Mouse (Mus musculus): Measurements from ENCODE around the gene Snx29. TPM values are rescaled to one million over a fixed set of nuclear protein-coding genes. Genes with fewer than 3 reads are reported as not detected.

The Snx29 gene
- polyA plus RNA-seq, 1 experiment from 2014 or later = 4.4 TPM

DNA sequence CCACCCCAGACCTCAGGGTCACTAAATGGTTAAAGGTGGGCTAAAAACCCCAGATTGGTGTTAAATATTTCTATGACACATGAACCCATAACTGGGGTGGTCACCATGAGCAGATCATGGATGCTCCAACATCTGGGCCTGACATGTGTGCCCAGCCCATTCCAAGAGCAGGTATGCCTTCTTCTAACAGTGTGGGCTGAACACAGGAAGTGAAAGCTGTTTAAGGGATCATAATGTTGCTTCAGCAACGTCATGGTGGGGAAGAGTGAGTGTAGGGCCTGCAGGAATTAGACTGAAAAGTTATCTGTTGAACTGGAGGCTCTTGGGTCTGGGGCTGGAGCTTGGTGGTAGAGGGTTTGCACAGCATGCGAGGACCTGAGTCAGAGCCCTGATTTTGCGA, 405.9 kb downstream of the Snx29 start:
- Histone ChIP-seq H3K9me3 (replicated peaks) (no peaks in the 10 kb centered on the region), H3K4me1 (replicated peaks) (no peaks in the 10 kb centered on the region), H3K36me3 (no peaks in the 10 kb centered on the region), H3K9ac (no peak overlapping the region), H3K4me2 (no peak overlapping the region), H3K4me3 (replicated peaks) (no peak overlapping the region), H3K27me3 (no peaks in the 10 kb centered on the region), H3K27ac (no peak overlapping the region)
- DNase-seq = no peak
- WGBS (ENCODE audit: insufficient replicate concordance) = 49% methylated on average over 3 of the region's 3 CpGs
- no peak for ATAC-seq (ENCODE audit: low read depth)

- no peak overlapping the region for H3K9ac ChIP-seq
- H3K9me3 ChIP-seq (replicated peaks) = no peaks in the 10 kb centered on the region
- no peaks in the 10 kb centered on the region for H3K4me1 ChIP-seq (replicated peaks)
- ATAC-seq (ENCODE audit: low read depth) = no peak
- no peak overlapping the region for H3K4me2 ChIP-seq
- WGBS (ENCODE audit: insufficient replicate concordance) = 21% methylated on average over 6 of the region's 6 CpGs
- no peak for DNase-seq
- H3K36me3 ChIP-seq = no peaks in the 10 kb centered on the region
- no peak overlapping the region for H3K27ac ChIP-seq
- no peak overlapping the region for H3K4me3 ChIP-seq (replicated peaks)
- no peaks in the 10 kb centered on the region for H3K27me3 ChIP-seq
Measured at GRCm38 (mm10) chr16:11729111-11729510, 406.4 kb downstream of the Snx29 start.

DNA sequence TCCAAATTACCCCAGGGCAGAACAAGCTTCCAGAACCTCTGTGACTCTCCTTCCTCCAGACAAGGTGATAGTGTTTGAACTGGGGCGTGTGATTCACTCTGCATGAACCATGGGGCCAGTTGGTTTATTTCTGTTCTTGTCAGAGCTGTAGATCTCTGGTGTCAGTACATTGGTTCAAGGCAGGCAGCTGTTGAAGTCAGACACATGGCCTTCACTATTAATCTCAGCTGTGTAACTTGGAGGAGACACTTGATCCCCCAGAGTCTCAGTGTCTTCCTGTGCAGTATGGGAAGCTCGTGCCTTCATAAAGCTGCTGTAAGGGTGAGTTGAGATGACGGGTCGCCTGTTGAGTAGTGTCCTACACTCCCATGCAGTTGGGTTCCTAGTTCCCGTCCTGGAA, 407.1 kb downstream of the Snx29 start:
- Histone ChIP-seq H3K4me3 (replicated peaks) (no peak overlapping the region), H3K36me3 (no peaks in the 10 kb centered on the region), H3K27ac (no peak overlapping the region), H3K9ac (no peak overlapping the region), H3K27me3 (no peaks in the 10 kb centered on the region), H3K9me3 (replicated peaks) (no peaks in the 10 kb centered on the region), H3K4me2 (no peak overlapping the region), H3K4me1 (replicated peaks) (no peaks in the 10 kb centered on the region)
- 69% methylated on average over 5 of the region's 5 CpGs for WGBS (ENCODE audit: insufficient replicate concordance)
- DNase-seq (no peak), ATAC-seq (ENCODE audit: low read depth) (no peak)

GRCm38 (mm10) chr16:11731014-11731535, 408.4 kb downstream of the Snx29 start:
- ATAC-seq (ENCODE audit: low read depth) = no peak
- WGBS (ENCODE audit: insufficient replicate concordance) = 59% methylated on average over 5 of the region's 5 CpGs
- Histone ChIP-seq H3K27ac (no peak overlapping the region), H3K27me3 (no peaks in the 10 kb centered on the region), H3K4me1 (replicated peaks) (no peaks in the 10 kb centered on the region), H3K9ac (no peak overlapping the region), H3K36me3 (no peaks in the 10 kb centered on the region), H3K4me3 (replicated peaks) (no peak overlapping the region), H3K9me3 (replicated peaks) (no peaks in the 10 kb centered on the region), H3K4me2 (no peak overlapping the region)
- no peak for DNase-seq

DNA sequence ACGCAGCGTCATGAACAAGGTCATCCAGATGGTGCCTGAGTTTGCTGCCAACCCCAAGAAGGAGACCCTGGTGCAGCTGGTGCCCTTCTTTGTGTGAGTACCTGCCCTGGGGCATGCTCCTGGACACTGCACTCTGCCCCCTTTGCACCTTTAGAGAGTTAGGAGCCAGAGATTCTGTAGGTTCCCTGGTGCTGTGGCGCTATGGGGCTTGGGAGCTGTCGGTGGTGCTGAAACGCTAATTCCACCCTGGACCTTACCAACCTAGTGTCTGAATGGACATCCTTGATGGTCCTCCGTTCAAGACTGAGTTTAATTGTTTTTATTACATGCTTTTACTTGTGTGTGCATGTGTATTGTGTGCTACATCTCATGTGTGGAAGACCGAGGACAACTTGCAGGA, 415.6 kb downstream of the Snx29 start:
- no peaks in the 10 kb centered on the region for H3K36me3 ChIP-seq
- H3K4me2 ChIP-seq = no peak overlapping the region
- H3K4me3 ChIP-seq (replicated peaks) = no peak overlapping the region
- no peaks in the 10 kb centered on the region for H3K27me3 ChIP-seq
- DNase-seq (no peak), ATAC-seq (ENCODE audit: low read depth) (no peak)
- H3K4me1 ChIP-seq (replicated peaks) = no peaks in the 10 kb centered on the region
- no peak overlapping the region for H3K27ac ChIP-seq
- H3K9me3 ChIP-seq (replicated peaks) = no peaks in the 10 kb centered on the region
- H3K9ac ChIP-seq = no peak overlapping the region
- WGBS (ENCODE audit: insufficient replicate concordance) = 43% methylated on average over 7 of the region's 7 CpGs

GRCm38 (mm10) chr16:11741951-11742350, 419.2 kb downstream of the Snx29 start:
- ATAC-seq (ENCODE audit: low read depth) (no peak), DNase-seq (no peak)
- Histone ChIP-seq H3K4me3 (replicated peaks) (no peak overlapping the region), H3K4me1 (replicated peaks) (no peaks in the 10 kb centered on the region), H3K36me3 (no peaks in the 10 kb centered on the region), H3K4me2 (no peak overlapping the region), H3K9me3 (replicated peaks) (no peaks in the 10 kb centered on the region), H3K27ac (no peak overlapping the region), H3K9ac (no peak overlapping the region), H3K27me3 (no peaks in the 10 kb centered on the region)
- 60% methylated on average over 5 of the region's 5 CpGs for WGBS (ENCODE audit: insufficient replicate concordance)

DNA sequence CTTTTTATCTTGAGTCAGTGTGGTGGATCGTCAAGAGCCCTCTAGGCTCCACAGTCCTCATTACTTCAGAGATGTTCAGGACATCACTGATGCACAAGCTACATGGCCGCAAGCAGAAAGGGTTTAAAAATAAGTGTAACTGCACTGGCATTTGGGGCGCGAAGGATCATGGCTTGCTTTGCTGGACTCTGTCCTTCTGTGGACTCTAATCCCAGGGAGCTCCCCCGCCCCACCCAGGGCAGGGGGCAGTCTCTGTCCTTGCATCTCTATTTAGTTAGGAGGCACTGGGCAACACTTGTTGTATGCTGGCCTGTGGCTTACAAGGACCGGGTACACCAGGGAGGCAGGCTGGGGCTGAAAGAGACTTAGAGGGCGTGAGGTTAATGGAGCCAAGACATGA, 419.6 kb downstream of the Snx29 start:
- ATAC-seq (ENCODE audit: low read depth) = no peak
- WGBS (ENCODE audit: insufficient replicate concordance) = 70% methylated on average over 7 of the region's 7 CpGs
- H3K36me3 ChIP-seq = no peaks in the 10 kb centered on the region

GRCm38 (mm10) chr16:11743013-11743412, 420.3 kb downstream of the Snx29 start:
- no peaks in the 10 kb centered on the region for H3K36me3 ChIP-seq
- ATAC-seq (ENCODE audit: low read depth) = no peak
- H3K4me2 ChIP-seq = no peak overlapping the region
- H3K9me3 ChIP-seq (replicated peaks) = no peaks in the 10 kb centered on the region
- H3K27me3 ChIP-seq = no peaks in the 10 kb centered on the region
- no peak overlapping the region for H3K4me3 ChIP-seq (replicated peaks)
- WGBS (ENCODE audit: insufficient replicate concordance) = 34% methylated on average over 3 of the region's 3 CpGs
- H3K27ac ChIP-seq = no peak overlapping the region
- DNase-seq = no peak
- no peaks in the 10 kb centered on the region for H3K4me1 ChIP-seq (replicated peaks)
- no peak overlapping the region for H3K9ac ChIP-seq

More for the DNA sequence above, 419.6 kb downstream of the Snx29 start:
- Histone ChIP-seq H3K9ac (no peak overlapping the region), H3K4me1 (replicated peaks) (no peaks in the 10 kb centered on the region), H3K27me3 (no peaks in the 10 kb centered on the region), H3K27ac (no peak overlapping the region), H3K4me3 (replicated peaks) (no peak overlapping the region), H3K4me2 (no peak overlapping the region), H3K9me3 (replicated peaks) (no peaks in the 10 kb centered on the region)
- no peak for DNase-seq

- no peaks in the 10 kb centered on the region for H3K36me3 ChIP-seq
Measured at GRCm38 (mm10) chr16:11743724-11744123, 421.0 kb downstream of the Snx29 start.

GRCm38 (mm10) chr16:11746036-11746435, 423.3 kb downstream of the Snx29 start:
- no peak for DNase-seq
- H3K4me3 ChIP-seq (replicated peaks) = no peak overlapping the region
- H3K4me2 ChIP-seq = no peak overlapping the region
- no peak overlapping the region for H3K9ac ChIP-seq
- WGBS (ENCODE audit: insufficient replicate concordance) = 77% methylated on average over 2 of the region's 2 CpGs
- no peaks in the 10 kb centered on the region for H3K27me3 ChIP-seq
- H3K4me1 ChIP-seq (replicated peaks) = no peaks in the 10 kb centered on the region
- H3K36me3 ChIP-seq = no peaks in the 10 kb centered on the region
- no peak for ATAC-seq (ENCODE audit: low read depth)
- H3K9me3 ChIP-seq (replicated peaks) = no peaks in the 10 kb centered on the region
- H3K27ac ChIP-seq = no peak overlapping the region

More at GRCm38 (mm10) chr16:11743724-11744123, 421.0 kb downstream of the Snx29 start:
- Histone ChIP-seq H3K9ac (no peak overlapping the region), H3K27me3 (no peaks in the 10 kb centered on the region), H3K27ac (no peak overlapping the region), H3K4me3 (replicated peaks) (no peak overlapping the region), H3K4me2 (no peak overlapping the region), H3K9me3 (replicated peaks) (no peaks in the 10 kb centered on the region), H3K4me1 (replicated peaks) (no peaks in the 10 kb centered on the region)
- WGBS (ENCODE audit: insufficient replicate concordance) = 52% methylated on average over 4 of the region's 4 CpGs
- ATAC-seq (ENCODE audit: low read depth) (no peak), DNase-seq (no peak)

GRCm38 (mm10) chr16:11747867-11748266, 425.2 kb downstream of the Snx29 start:
- no peaks in the 10 kb centered on the region for H3K4me1 ChIP-seq (replicated peaks)
- DNase-seq = no peak
- 71% methylated on average over 5 of the region's 5 CpGs for WGBS (ENCODE audit: insufficient replicate concordance)

DNA sequence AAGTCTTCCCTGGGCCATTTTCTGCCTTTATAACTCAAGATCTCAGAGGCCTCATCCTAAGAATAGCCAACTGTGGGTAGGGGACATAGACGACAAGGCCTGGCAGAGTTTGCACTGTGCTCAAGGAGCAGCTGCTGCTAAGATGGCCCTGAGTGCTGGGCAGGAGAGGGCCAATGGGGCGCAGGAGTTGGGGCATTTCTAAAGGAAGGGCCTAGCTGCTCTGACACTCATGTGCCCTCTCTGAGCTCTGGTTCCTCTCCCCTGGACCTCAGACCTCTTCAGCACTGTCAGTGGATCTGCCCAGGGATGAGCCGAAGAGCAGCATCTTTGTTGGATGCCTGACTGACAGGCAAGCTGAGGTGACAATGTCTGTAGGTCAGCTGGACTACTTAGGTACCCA, 426.4 kb downstream of the Snx29 start:
- 71% methylated on average over 3 of the region's 3 CpGs for WGBS (ENCODE audit: insufficient replicate concordance)
- Histone ChIP-seq H3K36me3 (no peaks in the 10 kb centered on the region), H3K4me3 (replicated peaks) (no peak overlapping the region), H3K9ac (no peak overlapping the region), H3K27ac (no peak overlapping the region), H3K27me3 (no peaks in the 10 kb centered on the region), H3K4me1 (replicated peaks) (no peaks in the 10 kb centered on the region), H3K4me2 (no peak overlapping the region), H3K9me3 (replicated peaks) (no peaks in the 10 kb centered on the region)
- no peak for ATAC-seq (ENCODE audit: low read depth)
- DNase-seq = no peak

More at GRCm38 (mm10) chr16:11747867-11748266, 425.2 kb downstream of the Snx29 start:
- no peak overlapping the region for H3K27ac ChIP-seq
- H3K9ac ChIP-seq = no peak overlapping the region
- H3K36me3 ChIP-seq = no peaks in the 10 kb centered on the region
- no peak for ATAC-seq (ENCODE audit: low read depth)
- no peak overlapping the region for H3K4me2 ChIP-seq
- H3K9me3 ChIP-seq (replicated peaks) = no peaks in the 10 kb centered on the region
- no peaks in the 10 kb centered on the region for H3K27me3 ChIP-seq
- H3K4me3 ChIP-seq (replicated peaks) = no peak overlapping the region
